Mouse (Mus musculus): Measurements from ENCODE around the gene Gm9. TPM values are rescaled to one million over a fixed set of nuclear protein-coding genes. Genes with fewer than 3 reads are reported as not detected.
"Not testable (repeated sequence)": the region's sequence is repeated elsewhere in the genome, so short reads cannot be mapped to it uniquely, and the experiment has no call there.

Gene Gm9
- not detected for total RNA-seq (2021)

GRCm38 (mm10) chrX:37210941-37211340 lies at the start of gene Gm9:
Gene Gm9, minus strand, starts transcription at chrX:37211041.
- no peak for DNase-seq

- DNase-seq: not testable (repeated sequence)
Observed at GRCm38 (mm10) chrX:37249619-37250018, 38.8 kb upstream of the Gm9 start, which contains the start of gene Rhox3a. Gene Rhox3a, plus strand, starts transcription at chrX:37249919.

- DNase-seq: not testable (repeated sequence)
Observed at GRCm38 (mm10) chrX:37244676-37245075, 33.8 kb upstream of the Gm9 start, which contains the start of gene Rhox2a. Gene Rhox2a, plus strand, starts transcription at chrX:37244976.

GRCm38 (mm10) chrX:37222158-37222557 lies 11.3 kb upstream of the Gm9 start, which contains the start of gene Rhox1:
Gene Rhox1, minus strand, starts transcription at chrX:37222258.
- DNase-seq: not testable (repeated sequence)

- DNase-seq: no peak
Observed at GRCm38 (mm10) chrX:37198676-37199075, 12.2 kb downstream of the Gm9 start.

- DNase-seq: no peak
Observed at GRCm38 (mm10) chrX:37191744-37192379, 19.0 kb downstream of the Gm9 start.

GRCm38 (mm10) chrX:37191105-37191743 lies 19.6 kb downstream of the Gm9 start, which contains the start of the genes Ndufa1 and Rnf113a1:
Gene Ndufa1, minus strand, starts transcription at chrX:37191163.
Gene Rnf113a1, plus strand, starts transcription at chrX:37191245.
- DNase-seq: peak; percentile 83

- no peak for DNase-seq
Observed at GRCm38 (mm10) chrX:37190755-37191104, 20.1 kb downstream of the Gm9 start.

- DNase-seq: not testable (repeated sequence)
Observed at GRCm38 (mm10) chrX:37184401-37184800, 26.4 kb downstream of the Gm9 start.

- no peak for DNase-seq
Observed at GRCm38 (mm10) chrX:37168742-37169141, 42.1 kb downstream of the Gm9 start, which contains the start of gene Akap14. Gene Akap14, minus strand, starts transcription at chrX:37168842.

- DNase-seq: peak; percentile 53
Observed at GRCm38 (mm10) chrX:37167085-37167484, 43.8 kb downstream of the Gm9 start.

- DNase-seq: no peak
Observed at GRCm38 (mm10) chrX:37163115-37163514, 47.7 kb downstream of the Gm9 start.

GRCm38 (mm10) chrX:37161169-37161568 lies 49.7 kb downstream of the Gm9 start:
- no peak for DNase-seq

Other genes starting within 250 kb of the Gm9 start
- gene Sept6, start 219.2 kb downstream of the Gm9 start, total RNA-seq (2021): 10 to 100 TPM; 44.5 to 47.9 TPM
- gene Sowahd, start 162.2 kb downstream of the Gm9 start, total RNA-seq (2021): not detected
- 100 to 1,000 TPM; 610 to 627 TPM for gene Rpl39, start 125.6 kb downstream of the Gm9 start, total RNA-seq (2021)
- 10 to 100 TPM in 1 of 2 experiments, 1 to 10 TPM in 1; 9.6 to 11.0 TPM for gene Upf3b, start 100.7 kb downstream of the Gm9 start, total RNA-seq (2021)
- gene Nkap, start 84.2 kb downstream of the Gm9 start, total RNA-seq (2021): 10 to 100 TPM; 14.2 to 15.1 TPM
- not detected for gene Akap14, start 42.2 kb downstream of the Gm9 start, total RNA-seq (2021)
- gene Ndufa1, start 19.9 kb downstream of the Gm9 start, total RNA-seq (2021): 100 to 1,000 TPM; 565 to 671 TPM
- gene Rnf113a1, start 19.8 kb downstream of the Gm9 start, total RNA-seq (2021): 1 to 10 TPM; 3.1 to 3.7 TPM
- gene Rhox1, start 11.2 kb upstream of the Gm9 start, total RNA-seq (2021): not detected
- gene Rhox2a, start 33.9 kb upstream of the Gm9 start, total RNA-seq (2021): not detected
- not detected for gene Rhox3a, start 38.9 kb upstream of the Gm9 start, total RNA-seq (2021)
- gene Rhox4a, start 54.3 kb upstream of the Gm9 start, total RNA-seq (2021): not detected
- not detected for gene Rhox3a2, start 169.0 kb upstream of the Gm9 start, total RNA-seq (2021)
- gene Rhox4a2, start 179.8 kb upstream of the Gm9 start, total RNA-seq (2021): not detected
- gene Rhox2b, start 201.0 kb upstream of the Gm9 start, total RNA-seq (2021): not detected
- not detected for gene Rhox4b, start 221.5 kb upstream of the Gm9 start, total RNA-seq (2021)
- gene Rhox2c, start 242.6 kb upstream of the Gm9 start, total RNA-seq (2021): not detected
- not detected for gene Rhox3c, start 247.5 kb upstream of the Gm9 start, total RNA-seq (2021)